Mouse (Mus musculus) midbrain, postnatal 0 days (tissue): ENCODE data around the gene Ankfy1. TPM values are rescaled to one million over a fixed set of nuclear protein-coding genes. Genes with fewer than 3 reads are reported as not detected.
A peak's percentile ranks its signal among the peaks of the same experiment; 100 is the strongest.
"Not testable (repeated sequence)": the region's sequence is repeated elsewhere in the genome, so short reads cannot be mapped to it uniquely, and the experiment has no call there.

Experiments used
- ATAC-seq: fragments of 200-750 bp; cut with Nextera tagmentation; 2 replicates; pipeline ENCODE4 v1.8.0; 2017; ENCODE audit warnings: moderate number of reproducible peaks, mild to moderate bottlenecking, moderate TSS enrichment, moderate library complexity; ENCODE audit not compliant: low FRiP score
- DNase-seq: peaks from one replicate; pipeline ENCODE4 v3.0.0-alpha.2; 2015; ENCODE audit warnings: low spot score
- H3K27ac ChIP-seq: fragments of 300-500 bp; sonication (generic); 2 replicates; pipeline ENCODE4 v1.5.1; 2014; ENCODE audit warnings: low read depth, mild to moderate bottlenecking, low read length, mixed read lengths
- H3K27me3 ChIP-seq: fragments of 300-500 bp; sonication (generic); 2 replicates; pipeline ENCODE4 v1.6.1; 2014; ENCODE audit warnings: low read length, control low read depth, mixed read lengths; ENCODE audit not compliant: insufficient read depth
- H3K36me3 ChIP-seq: fragments of 300-500 bp; sonication (generic); 2 replicates; pipeline ENCODE4 v1.6.1; 2014; ENCODE audit warnings: low read length, control low read depth, mixed read lengths; ENCODE audit not compliant: insufficient read depth
- H3K4me1 ChIP-seq: fragments of 300-500 bp; sonication (generic); 2 replicates; pipeline ENCODE4 v1.6.1; 2014; ENCODE audit warnings: mild to moderate bottlenecking, control low read depth, antibody characterized with exemption, low read length, mixed read lengths; ENCODE audit not compliant: insufficient read depth
- H3K4me2 ChIP-seq: fragments of 300-500 bp; sonication (generic); 2 replicates; pipeline ENCODE4 v1.6.1; 2014; ENCODE audit warnings: low read depth, mild to moderate bottlenecking, low read length, mixed read lengths; ENCODE audit not compliant: poor library complexity, severe bottlenecking
- H3K4me3 ChIP-seq: fragments of 300-500 bp; sonication (generic); 2 replicates; pipeline ENCODE4 v1.5.1; 2014; ENCODE audit warnings: low read depth, mild to moderate bottlenecking, low read length, moderate library complexity
- H3K9ac ChIP-seq: fragments of 300-500 bp; sonication (generic); replicated peaks from 2 replicates; pipeline ENCODE4 v1.6.1; 2014; ENCODE audit warnings: mild to moderate bottlenecking, low read length, moderate library complexity, mixed read lengths; ENCODE audit not compliant: poor library complexity, severe bottlenecking
- H3K9me3 ChIP-seq: fragments of 300-500 bp; sonication (generic); 2 replicates; pipeline ENCODE4 v1.6.1; 2016; ENCODE audit warnings: low read length, control low read depth
- CTCF ChIP-seq: IDR thresholded peaks from 2 replicates; pipeline ENCODE4 v1.5.1; 2016; ENCODE audit warnings: antibody characterized with exemption, mild to moderate bottlenecking
- WGBS: fragments of 180-500 bp; shearing (Covaris S2); extraction: QIAGEN DNeasy Blood & Tissue Kit; methylation state at CpG from one replicate; pipeline ENCODE4 v1.1.7; 2014; 5-methylcytosine and 5-hydroxymethylcytosine counted together
- polyA plus RNA-seq: library from polyadenylated mRNA; unstranded; fragments of >200 nt; fragmentation: Nextera tagmentation; extraction: Ambion mirVana; gene quantifications from 2 replicates; pipeline ENCODE4 v1.2.1, GENCODE M21; 2015
- total RNA-seq: library from RNA; depleted of rRNA; stranded (reverse); fragments of >200 nt; gene quantifications from 2 replicates; pipeline ENCODE4 v1.2.3, GENCODE M21; 2014

Ankfy1 gene
- total and polyA plus RNA-seq, 2 experiments from 2014 or later, result 19.6 to 48.1 TPM

- not testable (repeated sequence) for H3K9me3 ChIP-seq, H3K4me2 ChIP-seq, H3K4me3 ChIP-seq, H3K4me1 ChIP-seq, H3K9ac ChIP-seq, H3K27me3 ChIP-seq, H3K27ac ChIP-seq, ATAC-seq
- DNase-seq, result peak; percentile 10
- peaks cover 29% of the 10 kb centered on the region for H3K36me3 ChIP-seq
- 90% methylated on average over 5 of the region's 5 CpGs for WGBS
- peak; percentile 63 for TF ChIP-seq CTCF
These were observed 47.7 kb downstream of the Ankfy1 start for GRCm38 (mm10) chr11:72737517-72737916.

- 83% methylated on average over 1 of the region's 1 CpGs for WGBS
- Histone ChIP-seq H3K9me3 (no peaks in the 10 kb centered on the region), H3K4me3 (no peak overlapping the region), H3K4me2 (no peak overlapping the region), H3K9ac (no peak overlapping the region), H3K4me1 (no peaks in the 10 kb centered on the region), H3K36me3 (peaks cover 31% of the 10 kb centered on the region), H3K27me3 (no peaks in the 10 kb centered on the region), H3K27ac (no peak overlapping the region)
- no peak for DNase-seq
- no peak for TF ChIP-seq CTCF
- no peak for ATAC-seq
These were observed 49.2 kb downstream of the Ankfy1 start for GRCm38 (mm10) chr11:72739048-72739447.

- Histone ChIP-seq H3K27me3 (no peaks in the 10 kb centered on the region), H3K4me3 (no peak overlapping the region), H3K9me3 (no peaks in the 10 kb centered on the region), H3K4me1 (no peaks in the 10 kb centered on the region), H3K27ac (no peak overlapping the region), H3K36me3 (peaks cover 79% of the 10 kb centered on the region), H3K9ac (no peak overlapping the region), H3K4me2 (no peak overlapping the region)
- peak; percentile 42 for TF ChIP-seq CTCF
- WGBS, result 40% methylated on average over 2 of the region's 2 CpGs
- ATAC-seq (no peak), DNase-seq (no peak)
These were observed 62.1 kb downstream of the Ankfy1 start for GRCm38 (mm10) chr11:72751956-72752355.

GRCm38 (mm10) chr11:72758316-72758715, 68.5 kb downstream of the Ankfy1 start:
- 93% methylated on average over 5 of the region's 5 CpGs for WGBS
- no peak for ATAC-seq

GRCm38 (mm10) chr11:72759581-72759980, 69.8 kb downstream of the Ankfy1 start:
- Histone ChIP-seq H3K9ac (no peak overlapping the region), H3K4me3 (no peak overlapping the region), H3K4me1 (no peaks in the 10 kb centered on the region), H3K27me3 (no peaks in the 10 kb centered on the region), H3K9me3 (no peaks in the 10 kb centered on the region), H3K36me3 (peaks cover 70% of the 10 kb centered on the region), H3K27ac (no peak overlapping the region), H3K4me2 (no peak overlapping the region)
- no peak for DNase-seq
- no peak for ATAC-seq
- TF ChIP-seq CTCF, result no peak
- 95% methylated on average over 6 of the region's 6 CpGs for WGBS

More at GRCm38 (mm10) chr11:72758316-72758715, 68.5 kb downstream of the Ankfy1 start:
- H3K4me2 ChIP-seq, result no peak overlapping the region
- H3K9me3 ChIP-seq, result no peaks in the 10 kb centered on the region
- no peaks in the 10 kb centered on the region for H3K27me3 ChIP-seq
- no peaks in the 10 kb centered on the region for H3K4me1 ChIP-seq
- no peak for TF ChIP-seq CTCF
- peaks cover 69% of the 10 kb centered on the region for H3K36me3 ChIP-seq
- no peak for DNase-seq
- H3K27ac ChIP-seq, result no peak overlapping the region
- no peak overlapping the region for H3K4me3 ChIP-seq
- H3K9ac ChIP-seq, result no peak overlapping the region

- no peak overlapping the region for H3K9ac ChIP-seq
- H3K9me3 ChIP-seq, result no peaks in the 10 kb centered on the region
- no peak for DNase-seq
- H3K4me2 ChIP-seq, result no peak overlapping the region
- ATAC-seq, result no peak
- no peak overlapping the region for H3K4me3 ChIP-seq
- TF ChIP-seq CTCF, result no peak
- H3K36me3 ChIP-seq, result peaks cover 63% of the 10 kb centered on the region
- no peak overlapping the region for H3K27ac ChIP-seq
- 81% methylated on average over 1 of the region's 1 CpGs for WGBS
- H3K27me3 ChIP-seq, result no peaks in the 10 kb centered on the region
- H3K4me1 ChIP-seq, result no peaks in the 10 kb centered on the region
These were observed 71.0 kb downstream of the Ankfy1 start for GRCm38 (mm10) chr11:72760781-72761180.
